Mouse (Mus musculus) adipocyte (in vitro differentiated cells): Measurements from ENCODE around the gene Schip1.
"Not testable (repeated sequence)": the region's sequence is repeated elsewhere in the genome, so short reads cannot be mapped to it uniquely, and the experiment has no call there.

Source experiments
- DNase-seq: peaks from one replicate; pipeline ENCODE4 v3.0.0-alpha.2; 2016; ENCODE audit warnings: low spot score

Schip1 gene

DNA sequence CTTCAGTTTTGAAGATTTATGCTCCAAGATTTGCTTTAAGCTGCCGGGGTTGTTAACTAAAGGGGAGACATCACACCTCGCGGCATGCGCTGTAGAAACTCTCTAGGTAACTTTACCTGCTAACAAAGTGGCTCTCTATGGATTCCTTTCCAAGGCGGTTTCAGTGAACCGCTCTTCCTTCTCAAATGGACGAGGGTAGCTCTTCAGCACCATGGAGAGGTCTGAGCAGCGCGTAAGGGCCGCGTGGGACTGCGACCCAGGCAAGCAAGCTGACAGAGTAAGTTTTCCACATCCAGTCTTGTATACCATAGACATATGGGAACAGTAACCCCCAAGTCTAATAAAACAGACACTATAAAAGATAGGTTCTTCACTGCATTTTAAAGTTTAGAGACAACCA is at the start of gene Schip1:
Schip1 (plus strand) TSS at position 72 of the 400 bp plus-strand sequence.
- DNase-seq, result no peak

- DNase-seq, result no peak
Measured at GRCm38 (mm10) chr3:68015786-68016185, 48.8 kb upstream of the Schip1 start.

- DNase-seq, result no peak
Measured at GRCm38 (mm10) chr3:68019401-68019800, 45.2 kb upstream of the Schip1 start.

- no peak for DNase-seq
Measured at GRCm38 (mm10) chr3:68036097-68036496, 28.5 kb upstream of the Schip1 start.

DNA sequence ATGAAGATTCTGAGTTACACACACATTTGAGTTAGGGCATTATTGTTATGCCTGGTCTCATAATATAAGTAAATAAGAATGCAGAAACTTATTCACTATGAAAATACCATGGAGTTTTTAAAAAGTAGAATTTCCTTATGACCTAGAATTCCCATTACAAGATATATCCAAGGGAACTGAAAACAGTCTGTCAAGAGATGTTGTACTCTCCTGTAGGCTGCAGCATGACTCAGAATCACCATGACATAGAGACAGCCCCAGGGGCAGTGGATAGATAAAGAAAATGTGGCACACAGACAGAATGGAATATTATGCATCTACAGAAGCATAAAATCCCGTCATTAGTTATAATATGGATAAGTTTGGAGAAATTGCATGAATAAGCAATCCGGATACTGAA is 21.7 kb upstream of the Schip1 start:
- DNase-seq, result no peak

DNA sequence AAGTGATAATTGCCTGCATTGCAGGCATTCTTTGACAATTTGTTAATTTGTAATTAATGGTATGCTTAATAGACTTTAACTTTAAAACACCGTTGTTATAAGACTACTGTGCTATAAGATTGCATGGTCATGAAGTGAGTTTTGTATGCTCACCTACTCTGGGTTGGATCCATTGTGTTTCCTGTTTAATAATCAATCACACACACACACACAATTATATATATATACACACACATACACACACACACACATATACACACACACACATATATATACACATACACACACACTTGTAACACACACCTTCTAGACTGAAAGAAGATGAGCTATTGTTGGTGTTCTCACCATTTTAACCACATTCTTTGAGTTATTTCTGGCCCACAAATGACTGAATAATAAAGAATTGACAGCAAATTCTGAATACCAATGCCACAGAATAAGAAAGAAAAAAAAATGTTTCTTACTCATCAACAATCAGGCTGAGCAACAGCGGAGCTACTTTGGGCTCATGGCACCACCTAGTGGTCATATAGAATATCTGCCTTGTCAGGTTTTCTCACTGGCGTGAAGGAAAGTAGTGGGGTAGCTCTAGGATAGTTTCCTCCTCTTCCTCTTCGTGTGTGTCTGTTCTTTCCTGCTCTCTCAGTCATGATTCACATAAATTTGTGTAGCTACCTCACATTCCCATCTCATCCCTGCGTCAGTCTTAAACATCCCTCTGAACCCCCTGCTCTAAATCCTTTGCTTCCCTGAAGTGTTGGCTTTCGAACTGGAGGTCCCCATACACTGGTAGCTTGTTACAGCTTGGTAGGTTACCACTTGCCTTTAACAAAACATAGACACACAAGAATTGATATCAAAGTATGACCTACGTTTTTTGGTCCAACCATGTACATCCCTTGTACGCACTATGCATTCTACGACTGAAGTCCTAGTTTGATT is 18.9 kb upstream of the Schip1 start:
- peak; percentile 67 for DNase-seq

GRCm38 (mm10) chr3:68053538-68053937 is 11.1 kb upstream of the Schip1 start:
- peak; percentile 34 for DNase-seq

GRCm38 (mm10) chr3:68055071-68055470 is 9.5 kb upstream of the Schip1 start:
- DNase-seq, result no peak

DNA sequence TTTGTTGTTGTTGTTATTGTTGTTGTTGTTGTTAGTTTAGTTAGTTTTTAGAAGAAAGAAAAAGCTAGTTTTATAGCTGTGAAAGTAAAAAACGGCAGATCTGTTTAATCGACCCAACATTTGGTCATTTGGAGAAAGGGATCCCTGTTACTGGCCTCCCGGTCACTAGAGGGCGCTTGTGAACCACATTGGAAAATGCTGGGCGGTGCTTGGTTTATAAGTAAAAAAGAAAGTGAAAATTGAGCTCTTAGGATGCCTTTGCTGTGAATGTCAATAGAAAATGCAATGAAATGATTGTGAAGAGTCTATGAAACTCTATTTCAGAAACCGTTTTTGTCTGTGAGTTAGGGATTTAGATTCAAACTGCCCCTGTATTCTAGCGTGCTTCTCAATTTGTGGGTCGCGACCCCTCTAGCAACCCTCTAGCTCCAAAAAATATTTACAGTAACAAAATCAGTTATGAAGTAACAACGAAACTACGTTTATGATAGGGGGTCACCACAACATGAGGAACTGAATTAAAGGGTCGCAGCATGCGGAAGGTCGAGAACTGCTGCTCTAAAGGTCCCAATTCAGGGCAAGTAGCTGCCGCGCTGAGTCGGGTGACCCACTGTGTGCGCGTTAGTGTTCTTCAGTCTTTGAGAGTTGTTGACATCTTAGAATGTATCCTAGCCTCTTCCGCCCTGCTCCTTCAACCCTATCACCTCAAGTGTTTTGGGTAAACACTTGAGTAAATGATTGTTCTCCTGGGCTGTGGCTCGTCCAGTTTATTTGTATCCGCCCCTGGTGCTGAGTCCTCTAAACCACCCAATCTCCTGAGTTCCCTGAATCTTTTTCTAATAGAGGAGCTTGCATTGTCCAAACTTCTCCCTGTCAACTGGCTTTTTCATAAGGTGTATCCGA is 8.0 kb upstream of the Schip1 start:
- DNase-seq, result peak; percentile 85

GRCm38 (mm10) chr3:68059162-68059800 is 5.3 kb upstream of the Schip1 start:
- no peak for DNase-seq

GRCm38 (mm10) chr3:68071395-68072386 is 7.1 kb downstream of the Schip1 start:
- DNase-seq, result no peak

- DNase-seq, result no peak
Measured at GRCm38 (mm10) chr3:68077406-68077805, 12.8 kb downstream of the Schip1 start.

DNA sequence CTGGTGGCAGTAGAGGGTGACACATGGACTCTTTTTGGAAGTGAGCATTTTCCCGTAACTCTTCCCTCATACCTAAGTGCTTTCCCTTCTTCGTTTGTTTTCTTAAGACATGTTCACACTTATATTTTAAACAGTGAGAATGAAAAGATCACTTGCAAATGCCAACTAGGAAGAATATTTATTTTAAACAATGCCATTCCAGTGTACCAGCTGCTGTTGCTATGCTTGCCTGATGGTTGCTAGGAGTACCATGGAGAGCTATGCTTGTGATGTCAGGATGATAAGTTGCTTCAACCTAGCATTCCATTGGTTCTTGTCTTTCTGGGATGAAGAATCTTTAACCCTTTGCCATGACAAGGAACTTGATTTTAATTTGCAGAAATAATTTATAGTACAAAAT is 20.4 kb downstream of the Schip1 start:
- no peak for DNase-seq

DNA sequence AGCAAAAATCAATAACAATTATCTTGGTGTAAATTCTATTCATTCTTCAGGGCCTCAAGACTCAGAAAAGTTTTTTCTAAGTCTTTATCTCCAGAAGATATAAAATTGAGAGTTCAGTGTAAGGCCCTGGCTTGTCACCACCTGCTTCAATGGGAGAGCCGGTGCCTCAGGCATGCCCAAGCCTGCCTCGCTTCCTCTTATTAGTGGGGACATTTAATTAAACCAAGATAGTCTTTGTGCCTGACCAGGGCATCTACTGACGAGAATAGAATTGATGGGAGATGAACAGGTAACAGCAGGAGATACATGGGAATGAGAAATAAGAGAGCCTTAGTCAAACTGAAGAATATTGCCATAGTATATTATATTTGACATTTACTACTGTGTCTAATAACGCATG is 27.5 kb downstream of the Schip1 start:
- DNase-seq, result no peak

GRCm38 (mm10) chr3:68096724-68097431 is 32.3 kb downstream of the Schip1 start:
- DNase-seq, result no peak

DNA sequence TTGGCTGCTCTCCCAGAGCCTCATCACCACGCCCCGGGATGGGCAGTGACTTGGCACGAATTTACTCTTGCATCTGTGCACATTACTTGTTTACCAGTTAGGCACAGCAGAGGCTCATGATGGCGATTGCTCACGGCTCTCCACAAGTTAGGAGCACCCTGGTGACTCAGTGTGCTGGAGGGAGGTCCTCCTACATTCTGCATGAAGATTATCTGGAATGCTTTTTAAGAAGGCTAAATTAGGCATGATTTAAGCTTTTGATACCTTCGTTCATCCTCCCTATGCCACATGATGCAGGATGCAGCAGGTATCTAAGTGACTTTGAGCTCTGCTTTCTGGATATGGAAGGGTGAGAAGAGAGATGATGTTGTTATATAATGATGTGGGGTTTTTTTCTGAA is 35.0 kb downstream of the Schip1 start:
- DNase-seq, result not testable (repeated sequence)

GRCm38 (mm10) chr3:68101343-68101742 is 36.7 kb downstream of the Schip1 start:
- no peak for DNase-seq

- DNase-seq, result no peak
Measured at GRCm38 (mm10) chr3:68105081-68105685, 40.6 kb downstream of the Schip1 start.

GRCm38 (mm10) chr3:68121338-68121737 is 56.7 kb downstream of the Schip1 start:
- DNase-seq, result no peak

- no peak for DNase-seq
Measured at GRCm38 (mm10) chr3:68126284-68126856, 61.8 kb downstream of the Schip1 start.
